Mouse (Mus musculus) kidney, postnatal 14 days (tissue): ENCODE data around the gene 9430097D07Rik.

ENCODE experiments used
- DNase-seq: peaks from one replicate; pipeline ENCODE4 v3.0.0; 2022; ENCODE audit warnings: mixed read lengths

Gene 9430097D07Rik

GRCm38 (mm10) chr2:32533163-32533562 is 42.3 kb downstream of the 9430097D07Rik start:
- DNase-seq: no peak

- DNase-seq: no peak
These were observed 45.0 kb downstream of the 9430097D07Rik start for GRCm38 (mm10) chr2:32530479-32530878.

GRCm38 (mm10) chr2:32528326-32528725 is 47.2 kb downstream of the 9430097D07Rik start:
- DNase-seq: no peak

GRCm38 (mm10) chr2:32527468-32527966 is 48.0 kb downstream of the 9430097D07Rik start:
- peak; percentile 83 for DNase-seq

GRCm38 (mm10) chr2:32525816-32526215 is 49.7 kb downstream of the 9430097D07Rik start:
- DNase-seq: no peak

- peak; percentile 77 for DNase-seq
These were observed 50.9 kb downstream of the 9430097D07Rik start for GRCm38 (mm10) chr2:32524536-32525031.
